Mouse (Mus musculus): ENCODE measurements at regions not wholly inside any gene's neighbourhood (a gene's known extent, or its start where the extent isn't known, plus 50 kb on each side); places are given as distances from the start of the nearest gene placed in this dataset.

DNA sequence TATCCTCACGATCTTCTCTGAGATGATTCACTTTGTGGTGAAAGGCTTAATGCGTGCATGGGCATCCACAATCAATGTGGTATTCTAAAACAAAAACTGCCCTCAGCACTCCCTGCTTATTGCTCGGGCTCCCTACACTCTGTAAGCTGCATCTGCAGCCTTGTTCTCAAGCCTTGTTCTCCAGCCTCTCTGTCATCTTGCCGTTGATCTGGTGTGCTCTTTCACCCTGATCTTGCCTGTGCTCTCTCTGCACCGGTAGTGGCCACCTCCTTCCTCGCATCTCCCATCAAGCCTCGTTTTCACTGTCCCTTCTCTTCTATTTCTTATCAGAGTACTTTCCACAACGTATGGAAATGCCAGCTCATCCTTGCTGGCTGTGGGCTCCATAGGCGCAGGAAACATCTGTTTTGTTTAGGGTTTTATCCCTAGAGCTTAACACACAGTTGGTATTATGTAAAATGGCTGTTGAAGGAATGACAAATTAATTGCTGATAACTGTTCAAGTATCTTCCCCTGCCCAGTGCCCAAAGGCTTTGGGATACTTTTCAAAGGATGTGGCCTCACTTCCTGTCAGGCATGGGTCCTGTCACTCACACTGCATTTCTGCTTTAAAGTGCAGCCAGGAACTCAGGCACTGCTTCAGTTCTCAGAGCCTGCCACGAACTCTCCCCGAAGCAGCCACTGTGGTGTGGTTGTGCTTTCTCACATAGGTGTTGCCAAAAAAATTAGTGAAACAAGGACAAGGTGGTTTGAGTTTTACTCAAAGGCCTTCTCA, 158.9 kb upstream of the Gm12728 start:
- no peak for TF ChIP-seq POLR2A (IDR thresholded peaks at IDR 0.05; ENCODE audit: control insufficient read depth, low read depth, low read length)
- TF ChIP-seq CTCF (IDR thresholded peaks at IDR 0.05; ENCODE audit: control insufficient read depth, insufficient read depth, insufficient replicate concordance, low read depth, low read length), result no peak

Data from testis, adult 2 months (tissue).